Mouse (Mus musculus) testis, adult 2 months (tissue): ENCODE data around the gene Fbxl4.

ENCODE experiments used
- CTCF ChIP-seq: fragments of 200-500 bp; IDR thresholded peaks from 2 replicates; pipeline ENCODE4 v1.5.1; 2012; ENCODE audit warnings: low read depth, mild to moderate bottlenecking, inconsistent platforms, low read length, moderate library complexity; ENCODE audit not compliant: control insufficient read depth, insufficient read depth, insufficient replicate concordance
- POLR2A ChIP-seq: fragments of 200-500 bp; IDR thresholded peaks from 2 replicates; pipeline ENCODE4 v1.6.1; 2012; ENCODE audit warnings: low read depth, mild to moderate bottlenecking, inconsistent platforms, low read length, moderate library complexity; ENCODE audit not compliant: control insufficient read depth

GRCm38 (mm10) chr4:22479368-22480090 lies 122.2 kb downstream of the Fbxl4 start:
- no peak for TF ChIP-seq CTCF
- no peak for TF ChIP-seq POLR2A
